Mouse (Mus musculus): ENCODE measurements at regions not wholly inside any gene's neighbourhood (a gene's known extent, or its start where the extent isn't known, plus 50 kb on each side); places are given as distances from the start of the nearest gene placed in this dataset.

- ChIA-PET CTCF (interaction anchor here (1.3 kb wide), 1 partner anchor 24 kb away, joined by 5 read pairs; no protein-coding TSS in a partner anchor), POLR2A (no interaction called here)
- ATAC-seq, result no peak
- DNase-seq (ENCODE audit: low read depth, low spot score), result no peak
- no peak for TF ChIP-seq CTCF (IDR thresholded peaks at IDR 0.05)
- H3K27me3 ChIP-seq, result no peaks in the 10 kb centered on the region
- in situ Hi-C loops (cut with MboI; ENCODE audit: low pct_unique_long_range_greater_than_20kb), result no loop called here
Measured at GRCm38 (mm10) chr6:148541981-148542380, 97.8 kb upstream of the Tmtc1 start.

- H3K27me3 ChIP-seq, result no peaks in the 10 kb centered on the region
- no peak for TF ChIP-seq CTCF (IDR thresholded peaks at IDR 0.05)
- DNase-seq (ENCODE audit: low read depth, low spot score) (no peak), ATAC-seq (no peak)
- in situ Hi-C loops (cut with MboI; ENCODE audit: low pct_unique_long_range_greater_than_20kb), result no loop called here
- POLR2A ChIA-PET, result no interaction called here
- CTCF ChIA-PET, result interaction anchor here (0.8 kb wide), 1 partner anchor 40 kb away, joined by 3 read pairs; no protein-coding TSS in a partner anchor
Measured at GRCm38 (mm10) chr6:148539207-148539960, 95.2 kb upstream of the Tmtc1 start.

GRCm38 (mm10) chr6:148534364-148534763 lies 90.2 kb upstream of the Tmtc1 start:
- ChIA-PET POLR2A (no interaction called here), CTCF (interaction anchor here (1.4 to 1.6 kb wide), 3 partner anchors 9 to 13 kb away, joined by 3 to 5 read pairs (median 3); no protein-coding TSS in a partner anchor)
- in situ Hi-C loops (cut with MboI; ENCODE audit: low pct_unique_long_range_greater_than_20kb), result no loop called here
- no peaks in the 10 kb centered on the region for H3K27me3 ChIP-seq
- ATAC-seq (no peak), DNase-seq (ENCODE audit: low read depth, low spot score) (no peak)
- no peak for TF ChIP-seq CTCF (IDR thresholded peaks at IDR 0.05)

- TF ChIP-seq CTCF (IDR thresholded peaks at IDR 0.05), result no peak
- no peaks in the 10 kb centered on the region for H3K27me3 ChIP-seq
- ATAC-seq, result no peak
- ChIA-PET POLR2A (interaction anchor here (0.7 kb wide), 1 partner anchor 459 kb away, joined by 3 read pairs; no protein-coding TSS in a partner anchor), CTCF (no interaction called here)
- DNase-seq (ENCODE audit: low read depth, low spot score), result no peak
- in situ Hi-C loops (cut with MboI; ENCODE audit: low pct_unique_long_range_greater_than_20kb), result no loop called here
Measured at GRCm38 (mm10) chr6:148531068-148531467, 86.9 kb upstream of the Tmtc1 start.

GRCm38 (mm10) chr6:148528611-148529010 lies 84.4 kb upstream of the Tmtc1 start:
- ChIA-PET POLR2A (no interaction called here), CTCF (interaction anchor here (1.2 to 1.3 kb wide), 2 partner anchors 18 to 23 kb away, joined by 3 to 4 read pairs; no protein-coding TSS in a partner anchor)
- in situ Hi-C loops (cut with MboI; ENCODE audit: low pct_unique_long_range_greater_than_20kb), result no loop called here
- DNase-seq (ENCODE audit: low read depth, low spot score) (no peak), ATAC-seq (no peak)
- TF ChIP-seq CTCF (IDR thresholded peaks at IDR 0.05), result no peak
- H3K27me3 ChIP-seq, result no peaks in the 10 kb centered on the region

GRCm38 (mm10) chr6:148522893-148523292 lies 78.7 kb upstream of the Tmtc1 start:
- TF ChIP-seq CTCF (IDR thresholded peaks at IDR 0.05), result no peak
- DNase-seq (ENCODE audit: low read depth, low spot score), result no peak
- POLR2A ChIA-PET, result no interaction called here
- CTCF ChIA-PET, result interaction anchor here (0.9 kb wide), 1 partner anchor 11 kb away, joined by 3 read pairs; no protein-coding TSS in a partner anchor
- no peak for ATAC-seq
- in situ Hi-C loops (cut with MboI; ENCODE audit: low pct_unique_long_range_greater_than_20kb), result no loop called here
- no peaks in the 10 kb centered on the region for H3K27me3 ChIP-seq

GRCm38 (mm10) chr6:148517536-148518245 lies 73.5 kb upstream of the Tmtc1 start:
- POLR2A ChIA-PET, result no interaction called here
- CTCF ChIA-PET, result no interaction called here
- TF ChIP-seq CTCF (IDR thresholded peaks at IDR 0.05), result no peak
- in situ Hi-C loops (cut with MboI; ENCODE audit: low pct_unique_long_range_greater_than_20kb), result no loop called here
- H3K27me3 ChIP-seq, result no peaks in the 10 kb centered on the region
- ATAC-seq (no peak), DNase-seq (ENCODE audit: low read depth, low spot score) (no peak)

GRCm38 (mm10) chr6:148516654-148517053 lies 72.5 kb upstream of the Tmtc1 start:
- no peak for ATAC-seq
- peak; percentile 19 for TF ChIP-seq CTCF (IDR thresholded peaks at IDR 0.05)
- no peaks in the 10 kb centered on the region for H3K27me3 ChIP-seq
- no peak for DNase-seq (ENCODE audit: low read depth, low spot score)
- ChIA-PET CTCF (no interaction called here), POLR2A (no interaction called here)
- in situ Hi-C loops (cut with MboI; ENCODE audit: low pct_unique_long_range_greater_than_20kb), result no loop called here

GRCm38 (mm10) chr6:148515105-148515504 lies 70.9 kb upstream of the Tmtc1 start:
- no peak for ATAC-seq
- no peak for TF ChIP-seq CTCF (IDR thresholded peaks at IDR 0.05)
- in situ Hi-C loops (cut with MboI; ENCODE audit: low pct_unique_long_range_greater_than_20kb), result no loop called here
- no peak for DNase-seq (ENCODE audit: low read depth, low spot score)
- ChIA-PET CTCF (interaction anchor here (1.0 kb wide), 1 partner anchor 29 kb away, joined by 3 read pairs; no protein-coding TSS in a partner anchor), POLR2A (no interaction called here)
- H3K27me3 ChIP-seq, result no peaks in the 10 kb centered on the region

- in situ Hi-C loops (cut with MboI; ENCODE audit: low pct_unique_long_range_greater_than_20kb), result no loop called here
- DNase-seq (ENCODE audit: low read depth, low spot score) (no peak), ATAC-seq (no peak)
- no peak for TF ChIP-seq CTCF (IDR thresholded peaks at IDR 0.05)
- no peaks in the 10 kb centered on the region for H3K27me3 ChIP-seq
- ChIA-PET POLR2A (no interaction called here), CTCF (interaction anchor here (1.0 kb wide), 1 partner anchor 29 kb away, joined by 3 read pairs; no protein-coding TSS in a partner anchor)
Measured at GRCm38 (mm10) chr6:148514645-148515044, 70.5 kb upstream of the Tmtc1 start.

GRCm38 (mm10) chr6:148514124-148514523 lies 69.9 kb upstream of the Tmtc1 start:
- DNase-seq (ENCODE audit: low read depth, low spot score), result no peak
- TF ChIP-seq CTCF (IDR thresholded peaks at IDR 0.05), result no peak
- POLR2A ChIA-PET, result no interaction called here
- CTCF ChIA-PET, result interaction anchor here (1.0 kb wide), 1 partner anchor 30 kb away, joined by 3 read pairs; no protein-coding TSS in a partner anchor
- no peaks in the 10 kb centered on the region for H3K27me3 ChIP-seq
- in situ Hi-C loops (cut with MboI; ENCODE audit: low pct_unique_long_range_greater_than_20kb), result no loop called here
- no peak for ATAC-seq

Data from Patski (cell line).